Mouse (Mus musculus): ENCODE measurements around the gene Shroom3. TPM values are rescaled to one million over a fixed set of nuclear protein-coding genes. Genes with fewer than 3 reads are reported as not detected.

Gene Shroom3
- polyA plus RNA-seq, 1 experiment from 2014 or later, result 2.9 TPM

DNA sequence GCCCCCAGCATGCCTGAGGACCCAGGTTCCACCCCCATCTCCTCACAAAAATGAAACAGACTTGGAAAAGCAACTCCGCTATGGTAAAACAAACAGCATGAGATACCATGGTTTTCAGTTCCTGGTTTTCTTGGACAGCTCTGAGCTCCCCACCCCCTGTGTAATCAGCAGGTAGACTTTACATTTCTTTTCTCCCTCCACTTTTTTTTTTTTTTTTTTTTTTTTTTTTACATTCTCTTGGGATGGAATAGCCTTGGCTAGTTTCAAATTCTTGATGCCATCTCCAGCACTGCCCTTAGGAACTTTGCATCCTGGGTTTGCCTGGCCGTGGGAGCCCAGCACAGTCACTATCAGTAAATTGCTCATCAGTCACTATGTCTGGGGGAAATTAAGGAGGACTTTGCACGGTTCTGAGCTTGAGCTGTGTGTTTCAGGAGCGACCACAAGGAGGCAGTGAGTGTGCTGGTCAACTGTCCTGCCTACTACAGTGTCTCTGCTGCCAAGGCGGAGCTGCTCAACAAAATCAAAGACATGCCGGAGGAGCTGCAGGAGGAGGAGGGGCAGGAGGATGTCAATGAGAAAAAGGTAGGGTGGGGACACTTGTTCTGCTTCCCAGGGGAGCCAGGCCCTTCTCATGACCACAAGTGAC lies 271.7 kb downstream of the Shroom3 start:
- Histone ChIP-seq H3K27me3 (ENCODE audit: control insufficient read depth, insufficient read depth, low read length) (no peaks in the 10 kb centered on the region), H3K36me3 (ENCODE audit: control insufficient read depth, insufficient read depth, low read length) (no peaks in the 10 kb centered on the region; the same call in 1 of the 2 replicates), H3K27ac (ENCODE audit: low read depth, low read length) (no peak overlapping the region), H3K4me1 (ENCODE audit: control insufficient read depth, insufficient read depth, low read length) (0 out of 2 replicates have a peak, but pooled peaks cover 6% of the 10 kb centered on the region), H3K4me3 (ENCODE audit: low read depth, low read length) (no peak overlapping the region), H3K9me3 (ENCODE audit: control insufficient read depth, low read length) (no peaks in the 10 kb centered on the region), H3K4me2 (ENCODE audit: low read depth, low read length) (no peak overlapping the region), H3K9ac (replicated peaks; ENCODE audit: low read depth, low read length) (no peak overlapping the region)
- ATAC-seq (ENCODE audit: low read depth), result peak; percentile 52; the same call in 1 of the 2 replicates
- WGBS, result 59% methylated on average over 6 of the region's 6 CpGs

DNA sequence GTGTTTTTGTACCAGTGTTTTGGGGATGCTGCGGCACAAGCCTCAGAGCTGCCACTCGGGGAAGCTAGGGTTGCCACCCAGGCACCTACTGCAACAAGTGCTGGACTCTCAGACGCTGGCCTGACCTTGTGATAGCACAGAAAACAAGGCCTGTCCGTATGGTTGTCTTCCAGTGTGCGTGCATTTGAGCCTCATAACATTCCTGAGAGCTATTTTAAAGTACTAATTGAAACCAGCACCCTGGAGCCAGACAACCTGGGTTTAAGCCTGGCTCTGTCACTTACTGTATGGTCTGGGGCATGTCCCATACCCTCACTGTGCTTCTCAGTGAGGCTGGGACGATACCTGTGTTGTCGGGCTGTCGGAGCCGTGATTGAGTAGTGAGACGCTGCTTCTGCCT lies 276.1 kb downstream of the Shroom3 start:
- H3K27ac ChIP-seq (ENCODE audit: low read depth, low read length), result no peak overlapping the region
- H3K9ac ChIP-seq (replicated peaks; ENCODE audit: low read depth, low read length), result no peak overlapping the region
- 89% methylated on average over 10 of the region's 10 CpGs for WGBS
- H3K4me3 ChIP-seq (ENCODE audit: low read depth, low read length), result no peak overlapping the region
- no peaks in the 10 kb centered on the region for H3K36me3 ChIP-seq (ENCODE audit: control insufficient read depth, insufficient read depth, low read length)
- H3K9me3 ChIP-seq (ENCODE audit: control insufficient read depth, low read length), result no peaks in the 10 kb centered on the region
- ATAC-seq (ENCODE audit: low read depth), result no peak
- 0 out of 2 replicates have a peak, but pooled peaks cover 2% of the 10 kb centered on the region for H3K4me1 ChIP-seq (ENCODE audit: control insufficient read depth, insufficient read depth, low read length)
- no peaks in the 10 kb centered on the region for H3K27me3 ChIP-seq (ENCODE audit: control insufficient read depth, insufficient read depth, low read length)
- H3K4me2 ChIP-seq (ENCODE audit: low read depth, low read length), result no peak overlapping the region

DNA sequence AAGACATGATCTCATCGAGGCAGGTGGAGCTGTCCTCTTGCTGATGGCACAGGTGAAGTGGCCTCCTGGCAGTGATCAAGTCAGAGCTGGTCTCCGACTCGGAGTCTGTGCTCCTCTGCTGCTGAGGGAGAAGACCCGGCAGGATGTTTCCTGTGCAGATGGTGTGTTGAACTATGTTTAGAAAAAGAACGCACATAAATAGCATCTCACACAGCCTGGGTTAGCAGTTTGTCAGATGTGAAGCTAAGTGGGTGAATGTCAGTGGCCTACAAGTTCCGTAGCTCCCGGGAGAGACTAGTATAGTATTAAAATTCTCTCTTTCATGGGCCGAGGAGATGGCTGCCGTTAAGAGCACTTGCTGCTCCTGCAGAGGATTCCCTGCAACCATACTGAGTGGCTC lies 276.5 kb downstream of the Shroom3 start:
- H3K9me3 ChIP-seq (ENCODE audit: control insufficient read depth, low read length), result no peaks in the 10 kb centered on the region
- H3K27me3 ChIP-seq (ENCODE audit: control insufficient read depth, insufficient read depth, low read length), result no peaks in the 10 kb centered on the region
- no peak overlapping the region for H3K4me3 ChIP-seq (ENCODE audit: low read depth, low read length)
- 69% methylated on average over 9 of the region's 9 CpGs for WGBS
- no peak overlapping the region for H3K27ac ChIP-seq (ENCODE audit: low read depth, low read length)
- no peak overlapping the region for H3K4me2 ChIP-seq (ENCODE audit: low read depth, low read length)
- no peaks in the 10 kb centered on the region for H3K36me3 ChIP-seq (ENCODE audit: control insufficient read depth, insufficient read depth, low read length)
- no peak for ATAC-seq (ENCODE audit: low read depth)
- H3K4me1 ChIP-seq (ENCODE audit: control insufficient read depth, insufficient read depth, low read length), result no peaks in the 10 kb centered on the region
- no peak overlapping the region for H3K9ac ChIP-seq (replicated peaks; ENCODE audit: low read depth, low read length)

DNA sequence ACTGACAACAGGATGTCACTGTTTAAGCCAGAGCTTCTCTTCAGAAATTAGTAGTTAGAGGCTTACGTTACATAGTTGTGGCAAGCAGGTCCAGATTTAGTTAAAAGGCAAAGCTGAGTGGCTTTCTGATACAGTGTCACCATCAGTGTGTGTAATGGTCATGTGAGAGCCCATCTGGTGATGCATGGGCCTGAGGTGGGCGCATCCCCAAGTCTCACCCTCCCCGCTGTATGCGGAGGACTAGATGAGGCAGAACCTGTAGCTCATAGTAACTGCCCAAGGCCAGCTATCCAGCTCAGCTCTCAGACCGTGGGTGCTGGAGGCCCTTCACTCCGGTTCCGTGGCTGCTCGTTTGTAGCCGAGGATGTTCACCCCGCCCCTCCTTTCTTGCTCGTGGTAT lies 278.1 kb downstream of the Shroom3 start:
- Histone ChIP-seq H3K9me3 (ENCODE audit: control insufficient read depth, low read length) (no peaks in the 10 kb centered on the region), H3K4me1 (ENCODE audit: control insufficient read depth, insufficient read depth, low read length) (no peaks in the 10 kb centered on the region), H3K36me3 (ENCODE audit: control insufficient read depth, insufficient read depth, low read length) (no peaks in the 10 kb centered on the region), H3K9ac (replicated peaks; ENCODE audit: low read depth, low read length) (no peak overlapping the region), H3K4me3 (ENCODE audit: low read depth, low read length) (no peak overlapping the region), H3K27ac (ENCODE audit: low read depth, low read length) (no peak overlapping the region), H3K4me2 (ENCODE audit: low read depth, low read length) (no peak overlapping the region), H3K27me3 (ENCODE audit: control insufficient read depth, insufficient read depth, low read length) (no peaks in the 10 kb centered on the region)
- 70% methylated on average over 11 of the region's 11 CpGs for WGBS
- ATAC-seq (ENCODE audit: low read depth), result no peak; the same call in 1 of the 2 replicates

- Histone ChIP-seq H3K4me3 (ENCODE audit: low read depth, low read length) (no peak overlapping the region), H3K9me3 (ENCODE audit: control insufficient read depth, low read length) (no peaks in the 10 kb centered on the region), H3K27me3 (ENCODE audit: control insufficient read depth, insufficient read depth, low read length) (no peaks in the 10 kb centered on the region), H3K36me3 (ENCODE audit: control insufficient read depth, insufficient read depth, low read length) (no peaks in the 10 kb centered on the region), H3K27ac (ENCODE audit: low read depth, low read length) (no peak overlapping the region), H3K4me1 (ENCODE audit: control insufficient read depth, insufficient read depth, low read length) (no peaks in the 10 kb centered on the region), H3K4me2 (ENCODE audit: low read depth, low read length) (no peak overlapping the region), H3K9ac (replicated peaks; ENCODE audit: low read depth, low read length) (no peak overlapping the region)
- no peak for ATAC-seq (ENCODE audit: low read depth)
- 75% methylated on average over 7 of the region's 7 CpGs for WGBS
Observed at GRCm38 (mm10) chr5:92961770-92962231, 278.6 kb downstream of the Shroom3 start.

GRCm38 (mm10) chr5:92964691-92965090 lies 281.5 kb downstream of the Shroom3 start:
- Histone ChIP-seq H3K27ac (ENCODE audit: low read depth, low read length) (no peak overlapping the region), H3K27me3 (ENCODE audit: control insufficient read depth, insufficient read depth, low read length) (no peaks in the 10 kb centered on the region), H3K36me3 (ENCODE audit: control insufficient read depth, insufficient read depth, low read length) (no peaks in the 10 kb centered on the region), H3K9me3 (ENCODE audit: control insufficient read depth, low read length) (no peaks in the 10 kb centered on the region), H3K4me3 (ENCODE audit: low read depth, low read length) (no peak overlapping the region), H3K4me2 (ENCODE audit: low read depth, low read length) (no peak overlapping the region), H3K4me1 (ENCODE audit: control insufficient read depth, insufficient read depth, low read length) (no peaks in the 10 kb centered on the region), H3K9ac (replicated peaks; ENCODE audit: low read depth, low read length) (no peak overlapping the region)
- ATAC-seq (ENCODE audit: low read depth), result no peak
- 86% methylated on average over 13 of the region's 13 CpGs for WGBS

DNA sequence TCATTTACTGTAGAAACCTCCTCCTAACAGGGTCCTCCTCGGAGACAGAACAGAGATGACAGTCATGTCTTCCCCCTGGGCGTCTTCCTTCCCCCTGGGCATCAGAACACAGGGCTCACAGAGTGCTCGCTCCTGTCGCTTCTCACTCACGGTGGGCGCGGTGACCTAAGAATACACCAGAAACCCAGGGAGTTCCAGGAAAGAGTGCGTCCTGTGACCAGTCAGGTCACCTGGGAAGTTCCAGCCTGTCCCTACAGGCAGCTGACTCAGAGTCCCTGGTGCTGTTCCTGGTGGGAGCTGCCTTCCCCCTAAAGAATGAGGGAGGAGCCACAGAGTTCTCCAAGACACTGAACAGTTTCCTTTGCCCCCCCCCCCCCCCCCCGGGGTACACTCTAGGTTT lies 283.9 kb downstream of the Shroom3 start:
- Histone ChIP-seq H3K9ac (replicated peaks; ENCODE audit: low read depth, low read length) (no peak overlapping the region), H3K4me2 (ENCODE audit: low read depth, low read length) (no peak overlapping the region), H3K9me3 (ENCODE audit: control insufficient read depth, low read length) (no peaks in the 10 kb centered on the region), H3K27ac (ENCODE audit: low read depth, low read length) (no peak overlapping the region), H3K4me3 (ENCODE audit: low read depth, low read length) (no peak overlapping the region), H3K36me3 (ENCODE audit: control insufficient read depth, insufficient read depth, low read length) (no peaks in the 10 kb centered on the region), H3K27me3 (ENCODE audit: control insufficient read depth, insufficient read depth, low read length) (no peaks in the 10 kb centered on the region), H3K4me1 (ENCODE audit: control insufficient read depth, insufficient read depth, low read length) (no peaks in the 10 kb centered on the region)
- ATAC-seq (ENCODE audit: low read depth), result no peak
- WGBS, result 83% methylated on average over 9 of the region's 9 CpGs

DNA sequence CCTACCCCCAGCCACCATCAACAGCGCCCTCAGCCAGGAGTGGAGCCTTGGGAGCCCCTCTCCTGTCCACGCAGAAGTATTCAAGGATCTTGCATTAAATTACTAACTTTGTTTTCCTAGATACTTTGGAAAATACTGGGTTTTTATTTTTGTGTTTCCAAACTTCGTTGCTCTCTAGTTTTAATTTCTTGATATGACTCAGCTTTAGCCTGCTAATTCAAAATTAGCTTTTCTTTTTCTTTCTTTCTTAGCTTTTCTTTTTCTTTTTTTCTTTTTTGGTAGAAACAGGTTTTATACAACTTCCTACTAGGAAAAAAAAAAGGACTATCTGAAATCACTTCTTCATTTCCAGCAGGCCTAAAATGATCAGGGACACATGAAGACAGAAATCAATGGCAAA lies 284.7 kb downstream of the Shroom3 start:
- no peak for ATAC-seq (ENCODE audit: low read depth)
- Histone ChIP-seq H3K4me1 (ENCODE audit: control insufficient read depth, insufficient read depth, low read length) (no peaks in the 10 kb centered on the region), H3K27ac (ENCODE audit: low read depth, low read length) (no peak overlapping the region), H3K4me3 (ENCODE audit: low read depth, low read length) (no peak overlapping the region), H3K27me3 (ENCODE audit: control insufficient read depth, insufficient read depth, low read length) (no peaks in the 10 kb centered on the region), H3K9ac (replicated peaks; ENCODE audit: low read depth, low read length) (no peak overlapping the region), H3K4me2 (ENCODE audit: low read depth, low read length) (no peak overlapping the region), H3K9me3 (ENCODE audit: control insufficient read depth, low read length) (no peaks in the 10 kb centered on the region), H3K36me3 (ENCODE audit: control insufficient read depth, insufficient read depth, low read length) (no peaks in the 10 kb centered on the region)
- WGBS, result 90% methylated on average over 3 of the region's 3 CpGs

DNA sequence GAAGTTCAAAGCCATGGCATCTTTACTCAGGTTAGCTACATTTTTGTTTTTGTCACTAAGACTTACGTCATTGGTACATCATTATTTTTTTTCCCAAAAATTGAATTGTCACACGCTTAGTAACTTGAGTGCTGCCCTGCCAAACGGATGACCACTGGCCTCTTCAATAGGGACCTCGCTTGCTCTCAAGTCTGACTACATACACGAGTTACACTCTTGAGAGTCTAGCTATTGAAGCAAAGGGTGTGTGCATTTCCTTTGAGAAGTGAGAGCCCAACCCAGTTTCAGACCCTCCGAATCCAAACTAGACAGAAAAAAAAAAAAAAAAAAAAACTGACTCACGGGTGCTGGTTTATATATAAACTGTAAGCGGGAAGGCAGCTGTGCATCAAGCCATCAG lies 286.2 kb downstream of the Shroom3 start:
- Histone ChIP-seq H3K27ac (ENCODE audit: low read depth, low read length) (no peak overlapping the region), H3K9ac (replicated peaks; ENCODE audit: low read depth, low read length) (no peak overlapping the region), H3K9me3 (ENCODE audit: control insufficient read depth, low read length) (no peaks in the 10 kb centered on the region), H3K4me3 (ENCODE audit: low read depth, low read length) (no peak overlapping the region), H3K27me3 (ENCODE audit: control insufficient read depth, insufficient read depth, low read length) (no peaks in the 10 kb centered on the region), H3K36me3 (ENCODE audit: control insufficient read depth, insufficient read depth, low read length) (no peaks in the 10 kb centered on the region), H3K4me1 (ENCODE audit: control insufficient read depth, insufficient read depth, low read length) (no peaks in the 10 kb centered on the region), H3K4me2 (ENCODE audit: low read depth, low read length) (no peak overlapping the region)
- 86% methylated on average over 8 of the region's 8 CpGs for WGBS
- ATAC-seq (ENCODE audit: low read depth), result no peak
